Mouse (Mus musculus): ENCODE measurements at regions not wholly inside any gene's neighbourhood (a gene's known extent, or its start where the extent isn't known, plus 50 kb on each side); places are given as distances from the start of the nearest gene placed in this dataset.
A peak's percentile ranks its signal among the peaks of the same experiment; 100 is the strongest.
"Not testable (repeated sequence)": the region's sequence is repeated elsewhere in the genome, so short reads cannot be mapped to it uniquely, and the experiment has no call there.

DNA sequence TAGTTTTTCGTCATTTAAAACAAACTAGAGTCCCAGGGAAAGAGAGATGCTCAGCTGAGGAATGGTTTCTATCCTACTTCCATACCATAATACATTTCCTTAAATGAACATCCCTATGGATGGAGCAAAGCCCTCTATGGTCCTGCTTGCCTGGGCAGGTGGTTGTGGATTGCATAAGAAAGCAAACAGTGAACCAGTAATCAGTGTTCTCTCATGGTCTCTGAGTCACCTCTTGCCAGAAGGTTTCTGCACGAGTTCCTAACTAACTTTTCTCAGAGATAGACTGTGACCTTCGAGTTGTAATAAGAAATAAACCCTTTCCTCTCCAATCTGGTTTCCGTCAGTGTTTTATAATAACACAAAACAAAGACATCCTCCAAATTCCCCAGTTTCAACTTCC lies 62.9 kb upstream of the Bet1 start:
- Histone ChIP-seq H3K36me3 (ENCODE audit: control insufficient read depth, insufficient read depth, low read length) (no peaks in the 10 kb centered on the region), H3K4me3 (replicated peaks; ENCODE audit: low read depth, low read length) (no peak overlapping the region), H3K9ac (replicated peaks; ENCODE audit: low read length) (no peak overlapping the region), H3K27ac (replicated peaks; ENCODE audit: low read depth, low read length) (no peak overlapping the region), H3K27me3 (ENCODE audit: control insufficient read depth, insufficient read depth, low read length) (no peaks in the 10 kb centered on the region), H3K4me2 (ENCODE audit: low read length) (no peak overlapping the region), H3K9me3 (ENCODE audit: control insufficient read depth, low read length) (no peaks in the 10 kb centered on the region), H3K4me1 (ENCODE audit: control insufficient read depth, insufficient read depth, low read length) (no peaks in the 10 kb centered on the region)
- no peak for DNase-seq
- 82% methylated on average over 4 of the region's 4 CpGs for WGBS
- ATAC-seq (ENCODE audit: low FRiP score, low TSS enrichment), result no peak

DNA sequence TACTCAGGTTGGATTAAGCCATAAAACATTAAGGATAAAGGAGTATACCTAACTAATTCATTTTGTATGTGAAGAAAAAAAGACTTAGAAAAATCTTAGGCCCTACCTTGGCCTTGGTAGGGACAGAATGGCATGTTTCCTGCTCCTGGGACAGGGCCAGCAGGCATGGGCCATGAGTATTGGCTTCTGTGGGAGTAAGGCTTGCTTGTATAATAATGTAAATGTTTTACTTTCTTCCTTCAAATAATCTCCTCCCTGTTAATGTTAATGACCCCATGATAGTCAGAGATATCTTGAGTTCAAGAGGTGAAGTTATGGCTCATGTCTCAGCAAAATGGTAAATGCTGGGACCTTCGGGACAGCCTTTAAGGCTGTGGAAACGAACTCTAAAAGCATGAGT lies 71.5 kb upstream of the Bet1 start:
- no peaks in the 10 kb centered on the region for H3K9me3 ChIP-seq (ENCODE audit: control insufficient read depth, low read length)
- 93% methylated on average over 2 of the region's 2 CpGs for WGBS
- H3K9ac ChIP-seq (replicated peaks; ENCODE audit: low read length), result no peak overlapping the region
- H3K4me3 ChIP-seq (replicated peaks; ENCODE audit: low read depth, low read length), result no peak overlapping the region
- H3K27me3 ChIP-seq (ENCODE audit: control insufficient read depth, insufficient read depth, low read length), result no peaks in the 10 kb centered on the region
- no peak overlapping the region for H3K27ac ChIP-seq (replicated peaks; ENCODE audit: low read depth, low read length)
- no peak for DNase-seq
- no peaks in the 10 kb centered on the region for H3K36me3 ChIP-seq (ENCODE audit: control insufficient read depth, insufficient read depth, low read length)
- H3K4me2 ChIP-seq (ENCODE audit: low read length), result no peak overlapping the region
- no peaks in the 10 kb centered on the region for H3K4me1 ChIP-seq (ENCODE audit: control insufficient read depth, insufficient read depth, low read length)
- no peak for ATAC-seq (ENCODE audit: low FRiP score, low TSS enrichment)

DNA sequence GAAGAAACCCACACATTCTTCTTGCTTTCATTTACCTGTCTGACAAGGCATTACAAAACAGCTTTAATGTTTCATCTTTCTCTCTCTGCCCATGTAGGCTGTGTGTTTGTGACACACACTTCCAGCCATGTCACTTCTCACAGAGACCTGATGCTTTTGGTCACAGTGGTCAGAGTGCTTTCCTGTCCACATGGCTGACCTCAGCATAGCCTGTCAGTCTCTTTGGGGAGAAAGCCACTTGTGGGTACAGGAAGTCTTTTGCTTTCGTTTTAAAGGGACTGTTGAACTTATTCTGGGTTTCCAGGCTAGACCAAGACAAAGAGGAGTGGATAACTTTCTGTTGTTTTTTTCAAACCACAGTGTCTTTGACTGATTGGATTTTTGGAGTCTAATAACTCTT lies 77.0 kb upstream of the Bet1 start:
- Histone ChIP-seq H3K4me2 (ENCODE audit: low read length) (no peak overlapping the region), H3K9me3 (ENCODE audit: control insufficient read depth, low read length) (no peaks in the 10 kb centered on the region), H3K27me3 (ENCODE audit: control insufficient read depth, insufficient read depth, low read length) (no peaks in the 10 kb centered on the region), H3K36me3 (ENCODE audit: control insufficient read depth, insufficient read depth, low read length) (no peaks in the 10 kb centered on the region), H3K27ac (replicated peaks; ENCODE audit: low read depth, low read length) (no peak overlapping the region), H3K4me3 (replicated peaks; ENCODE audit: low read depth, low read length) (no peak overlapping the region), H3K4me1 (ENCODE audit: control insufficient read depth, insufficient read depth, low read length) (no peaks in the 10 kb centered on the region), H3K9ac (replicated peaks; ENCODE audit: low read length) (no peak overlapping the region)
- ATAC-seq (ENCODE audit: low FRiP score, low TSS enrichment) (no peak), DNase-seq (no peak)
- WGBS, result 71% methylated on average over 1 of the region's 1 CpGs

DNA sequence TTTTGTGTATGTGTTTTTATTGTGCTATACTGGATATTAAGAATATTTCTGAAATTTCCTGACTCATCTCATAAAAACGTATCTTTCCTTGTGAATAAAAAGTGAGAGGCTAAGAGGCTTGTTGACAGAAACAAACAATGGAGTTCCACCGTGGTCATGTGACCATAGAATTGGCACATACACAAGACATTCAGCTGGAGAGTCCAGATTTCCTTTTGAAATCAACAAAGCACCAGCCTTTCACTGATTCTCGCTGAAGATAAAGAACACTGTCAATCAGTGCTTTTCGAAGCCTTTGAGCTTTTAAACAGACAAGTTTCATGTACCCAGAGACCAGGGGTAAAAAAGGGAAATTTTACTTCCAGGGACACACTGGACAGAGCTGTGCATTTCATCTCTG lies 80.3 kb upstream of the Bet1 start:
- Histone ChIP-seq H3K4me2 (ENCODE audit: low read length) (no peak overlapping the region), H3K4me3 (replicated peaks; ENCODE audit: low read depth, low read length) (no peak overlapping the region), H3K27me3 (ENCODE audit: control insufficient read depth, insufficient read depth, low read length) (no peaks in the 10 kb centered on the region), H3K9me3 (ENCODE audit: control insufficient read depth, low read length) (no peaks in the 10 kb centered on the region), H3K27ac (replicated peaks; ENCODE audit: low read depth, low read length) (no peak overlapping the region), H3K4me1 (ENCODE audit: control insufficient read depth, insufficient read depth, low read length) (no peaks in the 10 kb centered on the region), H3K36me3 (ENCODE audit: control insufficient read depth, insufficient read depth, low read length) (no peaks in the 10 kb centered on the region), H3K9ac (replicated peaks; ENCODE audit: low read length) (no peak overlapping the region)
- WGBS, result 24% methylated on average over 4 of the region's 4 CpGs
- ATAC-seq (ENCODE audit: low FRiP score, low TSS enrichment) (peak; percentile 27; the same call in 1 of the 2 replicates), DNase-seq (peak; percentile 31)

DNA sequence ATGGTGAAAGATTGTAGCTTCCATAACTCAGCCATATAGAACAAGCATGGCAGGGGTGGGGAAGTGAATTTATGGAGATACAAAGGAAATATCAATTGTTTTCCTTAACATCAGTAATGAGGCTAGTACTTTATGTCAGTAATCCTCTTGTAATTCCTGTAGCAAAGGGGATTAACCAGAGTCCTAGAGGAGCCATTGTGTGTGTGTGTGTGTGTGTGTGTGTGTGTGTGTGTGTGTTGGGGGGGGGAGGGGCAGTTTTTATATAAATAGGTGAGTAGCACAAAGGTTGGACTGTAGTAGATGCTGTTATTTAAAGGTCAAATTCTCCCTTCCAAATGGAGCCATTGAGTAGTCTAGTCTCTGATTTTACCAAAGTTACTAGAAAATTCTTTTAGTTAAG lies 81.0 kb upstream of the Bet1 start:
- no peaks in the 10 kb centered on the region for H3K36me3 ChIP-seq (ENCODE audit: control insufficient read depth, insufficient read depth, low read length)
- H3K9ac ChIP-seq (replicated peaks; ENCODE audit: low read length), result no peak overlapping the region
- peak; percentile 50; the same call in 1 of the 2 replicates for ATAC-seq (ENCODE audit: low FRiP score, low TSS enrichment)
- H3K4me1 ChIP-seq (ENCODE audit: control insufficient read depth, insufficient read depth, low read length), result no peaks in the 10 kb centered on the region
- H3K4me3 ChIP-seq (replicated peaks; ENCODE audit: low read depth, low read length), result no peak overlapping the region
- H3K27me3 ChIP-seq (ENCODE audit: control insufficient read depth, insufficient read depth, low read length), result no peaks in the 10 kb centered on the region
- H3K4me2 ChIP-seq (ENCODE audit: low read length), result no peak overlapping the region
- H3K27ac ChIP-seq (replicated peaks; ENCODE audit: low read depth, low read length), result no peak overlapping the region
- DNase-seq, result no peak
- H3K9me3 ChIP-seq (ENCODE audit: control insufficient read depth, low read length), result no peaks in the 10 kb centered on the region

DNA sequence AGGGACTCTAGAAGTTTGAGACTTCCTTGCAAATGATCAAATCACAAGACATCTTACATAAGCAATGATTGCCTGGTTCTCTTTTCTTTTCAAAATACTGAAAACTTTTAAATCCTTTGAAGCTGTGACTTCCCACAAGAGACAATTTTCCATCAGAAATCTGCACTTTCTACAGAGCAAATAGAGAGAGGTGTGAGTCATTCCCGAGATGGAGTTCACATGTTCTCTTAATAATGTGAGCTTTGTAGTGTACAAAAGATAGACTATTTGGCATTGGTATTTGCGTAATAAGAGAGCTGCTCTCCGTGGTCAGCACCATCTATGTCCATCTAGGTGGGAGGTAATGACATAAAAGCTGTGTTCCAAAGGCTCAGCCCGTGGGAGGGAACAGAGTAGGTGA lies 84.8 kb upstream of the Bet1 start:
- no peaks in the 10 kb centered on the region for H3K27me3 ChIP-seq (ENCODE audit: control insufficient read depth, insufficient read depth, low read length)
- no peak overlapping the region for H3K4me3 ChIP-seq (replicated peaks; ENCODE audit: low read depth, low read length)
- no peaks in the 10 kb centered on the region for H3K36me3 ChIP-seq (ENCODE audit: control insufficient read depth, insufficient read depth, low read length)
- no peak overlapping the region for H3K9ac ChIP-seq (replicated peaks; ENCODE audit: low read length)
- 67% methylated on average over 4 of the region's 4 CpGs for WGBS
- H3K4me2 ChIP-seq (ENCODE audit: low read length), result no peak overlapping the region
- no peaks in the 10 kb centered on the region for H3K9me3 ChIP-seq (ENCODE audit: control insufficient read depth, low read length)
- H3K4me1 ChIP-seq (ENCODE audit: control insufficient read depth, insufficient read depth, low read length), result no peaks in the 10 kb centered on the region
- ATAC-seq (ENCODE audit: low FRiP score, low TSS enrichment) (no peak), DNase-seq (no peak)
- no peak overlapping the region for H3K27ac ChIP-seq (replicated peaks; ENCODE audit: low read depth, low read length)

DNA sequence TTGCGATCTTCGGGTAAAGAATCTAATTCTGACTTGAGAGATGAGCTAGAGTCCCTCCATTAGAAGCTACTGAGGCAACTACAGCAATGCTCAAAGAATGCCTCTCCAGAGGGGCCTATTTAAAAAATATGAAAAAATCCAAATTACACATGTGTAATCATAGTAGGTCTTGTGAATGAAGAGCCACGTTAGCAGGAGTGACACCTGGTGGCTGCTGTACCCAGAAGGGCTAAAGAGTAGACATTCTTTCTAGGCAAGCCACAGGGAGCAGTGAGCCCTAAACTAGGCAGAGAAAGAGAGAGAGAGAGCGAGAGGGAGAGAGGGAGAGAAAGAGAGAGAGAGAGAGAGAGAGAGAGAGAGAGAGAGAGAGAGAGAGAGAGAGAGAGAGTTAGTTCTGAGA lies 100.9 kb upstream of the Bet1 start:
- Histone ChIP-seq H3K9me3 (ENCODE audit: control insufficient read depth, low read length) (no peaks in the 10 kb centered on the region), H3K4me3 (replicated peaks; ENCODE audit: low read depth, low read length) (no peak overlapping the region), H3K4me1 (ENCODE audit: control insufficient read depth, insufficient read depth, low read length) (no peaks in the 10 kb centered on the region), H3K27ac (replicated peaks; ENCODE audit: low read depth, low read length) (no peak overlapping the region), H3K4me2 (ENCODE audit: low read length) (no peak overlapping the region), H3K36me3 (ENCODE audit: control insufficient read depth, insufficient read depth, low read length) (no peaks in the 10 kb centered on the region), H3K9ac (replicated peaks; ENCODE audit: low read length) (no peak overlapping the region), H3K27me3 (ENCODE audit: control insufficient read depth, insufficient read depth, low read length) (no peaks in the 10 kb centered on the region)
- ATAC-seq (ENCODE audit: low FRiP score, low TSS enrichment), result no peak
- WGBS, result 81% methylated on average over 4 of the region's 4 CpGs
- DNase-seq, result no peak

DNA sequence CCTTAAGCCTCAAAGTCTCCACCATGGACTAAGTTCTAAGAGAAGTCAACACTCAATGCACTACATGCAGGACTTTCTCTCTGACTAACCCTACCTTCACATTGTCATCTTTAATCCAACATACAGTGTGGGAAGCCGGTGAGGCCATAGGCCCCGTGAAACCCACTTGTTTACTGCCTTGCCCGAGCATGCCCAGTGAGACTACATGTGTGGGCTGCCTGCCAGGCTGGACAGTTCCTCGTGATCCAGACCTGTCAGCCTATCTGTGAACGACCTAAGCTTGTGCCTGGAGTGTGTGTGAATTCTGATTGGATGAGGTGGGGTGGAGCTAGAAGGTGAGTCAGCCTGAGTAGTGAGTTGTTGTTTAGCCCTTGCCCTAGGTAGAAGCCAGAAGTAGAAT lies 104.2 kb upstream of the Bet1 start:
- WGBS, result 70% methylated on average over 5 of the region's 5 CpGs
- H3K9me3 ChIP-seq (ENCODE audit: control insufficient read depth, low read length); H3K4me2 ChIP-seq (ENCODE audit: low read length); H3K36me3 ChIP-seq (ENCODE audit: control insufficient read depth, insufficient read depth, low read length); H3K4me3 ChIP-seq (replicated peaks; ENCODE audit: low read depth, low read length); H3K27ac ChIP-seq (replicated peaks; ENCODE audit: low read depth, low read length); ATAC-seq (ENCODE audit: low FRiP score, low TSS enrichment); H3K4me1 ChIP-seq (ENCODE audit: control insufficient read depth, insufficient read depth, low read length); DNase-seq; H3K27me3 ChIP-seq (ENCODE audit: control insufficient read depth, insufficient read depth, low read length); H3K9ac ChIP-seq (replicated peaks; ENCODE audit: low read length): not testable (repeated sequence)

DNA sequence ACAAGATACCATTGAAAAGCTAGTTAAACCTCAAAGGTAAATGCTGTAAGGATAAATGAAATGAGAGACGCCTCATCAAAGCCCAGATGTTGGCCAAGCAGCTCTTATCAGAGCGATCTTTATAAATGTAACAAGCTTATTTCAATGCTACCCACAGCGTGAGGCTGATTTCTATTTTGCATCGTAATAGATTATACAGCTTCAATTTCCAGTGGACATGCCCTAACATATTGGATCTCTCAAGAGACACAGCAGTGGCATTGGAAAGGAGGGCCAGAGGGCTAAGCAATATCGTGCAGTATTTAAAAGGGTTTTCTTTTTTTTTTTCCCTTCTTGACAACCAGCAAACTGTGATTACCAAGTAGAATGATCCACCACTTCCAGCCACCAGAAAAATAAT lies 106.5 kb upstream of the Bet1 start:
- ATAC-seq (ENCODE audit: low FRiP score, low TSS enrichment) (no peak), DNase-seq (peak; percentile 31)
- Histone ChIP-seq H3K9ac (replicated peaks; ENCODE audit: low read length) (no peak overlapping the region), H3K4me3 (replicated peaks; ENCODE audit: low read depth, low read length) (no peak overlapping the region), H3K27me3 (ENCODE audit: control insufficient read depth, insufficient read depth, low read length) (no peaks in the 10 kb centered on the region), H3K9me3 (ENCODE audit: control insufficient read depth, low read length) (no peaks in the 10 kb centered on the region), H3K36me3 (ENCODE audit: control insufficient read depth, insufficient read depth, low read length) (no peaks in the 10 kb centered on the region), H3K27ac (replicated peaks; ENCODE audit: low read depth, low read length) (no peak overlapping the region), H3K4me1 (ENCODE audit: control insufficient read depth, insufficient read depth, low read length) (no peaks in the 10 kb centered on the region), H3K4me2 (ENCODE audit: low read length) (no peak overlapping the region)
- WGBS, result 50% methylated on average over 5 of the region's 5 CpGs
